In the genomic region with DNA sequence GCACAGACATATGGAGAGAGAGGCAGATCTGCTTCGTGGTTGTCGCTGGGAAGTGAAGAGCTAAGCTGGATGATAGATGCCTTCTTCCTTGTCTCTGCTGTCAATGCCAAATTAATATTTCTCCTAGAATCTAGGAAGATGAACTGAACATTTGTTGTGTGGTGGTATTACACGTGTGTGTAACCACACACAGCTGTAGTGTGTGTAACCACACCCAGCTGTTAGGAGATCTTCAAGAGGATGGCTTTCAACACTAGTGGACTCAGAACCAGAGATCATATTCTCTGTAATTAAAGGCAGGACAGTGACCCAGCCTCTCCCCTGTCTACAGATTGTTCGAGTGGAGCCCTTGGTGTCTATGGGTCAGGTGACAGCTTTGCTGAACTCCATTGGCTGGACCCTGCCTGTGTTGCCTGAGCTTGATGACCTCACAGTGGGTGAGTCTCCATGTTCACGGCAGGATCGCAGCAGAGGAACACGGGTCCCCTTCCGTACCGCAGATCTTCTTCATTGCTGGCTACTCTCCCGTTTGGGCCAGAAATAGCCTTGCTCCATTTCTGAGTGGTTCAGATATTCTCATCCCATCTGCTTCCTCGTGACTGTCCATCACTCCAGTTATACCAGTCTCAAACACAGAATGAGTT, we compare ENCODE assay signal across 29 mouse cellular contexts. TPM values are rescaled to one million over a fixed set of nuclear protein-coding genes. Genes with fewer than 3 reads are reported as not detected.
A peak's percentile ranks its signal among the peaks of the same experiment; 100 is the strongest.
DNase-seq lines count a peak whose midpoint lies in the region; ATAC-seq and TF ChIP-seq lines count a peak whose summit lies in the region.
"Had no signal": no experiment of that assay in that cellular context is flagged by ENCODE, and none has a peak within 500 bp of the region (broad histone marks: within the 10 kb centered on the region; RNA-seq: fewer than 3 reads in every experiment).

No protein-coding gene starts in this region.

- no peaks in the 10 kb centered on the region; the same call in 1 of the 2 replicates for H3K4me1 ChIP-seq in liver, postnatal 0 days (ENCODE audit: insufficient read depth)
- H3K4me1 ChIP-seq in embryonic facial prominence, embryonic 10.5 days = no peaks in the 10 kb centered on the region
- H3K4me1 ChIP-seq: embryonic facial prominence, embryonic 12.5 days; forebrain, embryonic 15.5 days; limb, embryonic 12.5 days; midbrain, embryonic 10.5 days had no signal

- no peak for TF ChIP-seq EP300 in liver, postnatal 0 days (IDR thresholded peaks at IDR 0.05; ENCODE audit: low read depth)

- no peaks in the 10 kb centered on the region for H3K9me3 ChIP-seq in liver, postnatal 0 days (ENCODE audit: low read length)
- no peaks in the 10 kb centered on the region for H3K9me3 ChIP-seq in embryonic facial prominence, embryonic 10.5 days
- H3K9me3 ChIP-seq: embryonic facial prominence, embryonic 12.5 days; forebrain, embryonic 15.5 days; heart, embryonic 10.5 days; hindbrain, embryonic 13.5 days; midbrain, embryonic 10.5 days had no signal

- no peak for TF ChIP-seq CTCF in liver, postnatal 0 days (IDR thresholded peaks at IDR 0.05; ENCODE audit: low read depth)

- H3K27me3 ChIP-seq in liver, postnatal 0 days (ENCODE audit: insufficient read depth, low read length) = no peaks in the 10 kb centered on the region
- H3K27me3 ChIP-seq in embryonic facial prominence, embryonic 10.5 days (replicated peaks; ENCODE audit: low read depth, poor library complexity, severe bottlenecking) = no peaks in the 10 kb centered on the region
- H3K27me3 ChIP-seq: embryonic facial prominence, embryonic 12.5 days; forebrain, embryonic 15.5 days; hindbrain, embryonic 13.5 days; limb, embryonic 12.5 days; Patski had no signal

- 84% methylated on average over 11 of the region's 11 CpGs for WGBS in liver, postnatal 0 days (ENCODE audit: insufficient replicate concordance)
- 90% methylated on average over 11 of the region's 11 CpGs for WGBS in embryonic facial prominence, embryonic 10.5 days

- peaks cover 42% of the 10 kb centered on the region for H3K36me3 ChIP-seq in liver, postnatal 0 days (replicated peaks; ENCODE audit: insufficient read depth, low read length)
- peaks cover 100% of the 10 kb centered on the region for H3K36me3 ChIP-seq in embryonic facial prominence, embryonic 10.5 days (replicated peaks)

- no peak for DNase-seq in cerebellum, postnatal 4 days (ENCODE audit: low spot score in 2 of 2)
- DNase-seq in liver, postnatal 0 days = no peak
- DNase-seq in liver = no peak
- peak; percentile 51 to 55 for DNase-seq in cerebellum, postnatal 14 days
- no peak for DNase-seq in embryonic facial prominence, embryonic 10.5 days (ENCODE audit: low spot score)
- DNase-seq in yolk sac, embryonic 10.5 days (ENCODE audit: low spot score) = no peak
- DNase-seq: adrenal gland, postnatal 10 days; heart, postnatal 10 days; lung, adult 18-20 months; right cerebral cortex, postnatal 4 days had no signal

- peak; percentile 80 for ATAC-seq in cerebellum, adult (ENCODE audit: insufficient number of reproducible peaks, low FRiP score, low TSS enrichment)
- ATAC-seq in liver, postnatal 0 days = 0 out of 2 replicates have a peak, but pooled peaks have one; percentile 22
- no peak for ATAC-seq in erythroblast, adult 5-6 weeks (replicated peaks; ENCODE audit: low FRiP score, poor library complexity, severe bottlenecking)
- ATAC-seq: CD4-positive, CD25-positive, alpha-beta regulatory T cell, adult 4 months; forebrain, embryonic 15.5 days; inflammation-experienced regulatory T-cells, adult 6 months; Patski had no signal

- no peak overlapping the region for H3K4me3 ChIP-seq in liver, postnatal 0 days (ENCODE audit: low read depth, low read length)
- no peak overlapping the region for H3K4me3 ChIP-seq in embryonic facial prominence, embryonic 10.5 days
- H3K4me3 ChIP-seq: embryonic facial prominence, embryonic 12.5 days; forebrain, embryonic 15.5 days; heart, embryonic 10.5 days; hindbrain, embryonic 13.5 days; limb, embryonic 12.5 days; midbrain, embryonic 10.5 days had no signal

- H3K9ac ChIP-seq in liver, postnatal 0 days (replicated peaks) = no peak overlapping the region
- H3K9ac ChIP-seq: embryonic facial prominence, embryonic 12.5 days; forebrain, embryonic 15.5 days; hindbrain, embryonic 13.5 days; limb, embryonic 12.5 days had no signal

- no peak overlapping the region for H3K27ac ChIP-seq in liver, postnatal 0 days (ENCODE audit: low read depth)
- H3K27ac ChIP-seq in embryonic facial prominence, embryonic 10.5 days (replicated peaks) = no peak overlapping the region
- H3K27ac ChIP-seq: embryonic facial prominence, embryonic 12.5 days; forebrain, embryonic 15.5 days; heart, embryonic 10.5 days; hindbrain, embryonic 13.5 days; kidney, postnatal 0 days; limb, embryonic 12.5 days; midbrain, embryonic 10.5 days; stomach, postnatal 0 days had no signal

- H3K4me2 ChIP-seq in liver, postnatal 0 days (ENCODE audit: low read depth, low read length) = no peak overlapping the region
- H3K4me2 ChIP-seq: embryonic facial prominence, embryonic 12.5 days; forebrain, embryonic 15.5 days; hindbrain, embryonic 13.5 days; limb, embryonic 12.5 days had no signal

RNA-seq across cellular contexts. Expression of a gene that starts 10.4 kb away (rescaled TPM):
- 13.6 and 17.1 TPM in 2 replicates for polyA plus RNA-seq in liver, postnatal 0 days (2015; fragmentation: Nextera tagmentation; extraction: Ambion mirVana)
- polyA plus RNA-seq in embryonic facial prominence, embryonic 10.5 days (2016; fragmentation: Nextera tagmentation; extraction: Ambion mirVana) = 10.2 TPM in 2 replicates
- total RNA-seq in erythroblast, adult 5-6 weeks (2015; ENCODE audit: low replicate concordance) = 2.3 and 4.4 TPM in 2 replicates
- 1.5 and 1.7 TPM in 2 replicates for total RNA-seq in erythroblast, adult 5-6 weeks (2017; ENCODE audit: low replicate concordance)

RNA-seq across cellular contexts. Expression of a gene that starts 45.8 kb away (rescaled TPM):
- polyA plus RNA-seq in liver, postnatal 0 days (2015; fragmentation: Nextera tagmentation; extraction: Ambion mirVana) = not detected in 2 replicates
- 0.52 TPM in 1 of 2 replicates, not detected in the other for polyA plus RNA-seq in embryonic facial prominence, embryonic 10.5 days (2016; fragmentation: Nextera tagmentation; extraction: Ambion mirVana)
- not detected in 2 replicates for total RNA-seq in erythroblast, adult 5-6 weeks (2015; ENCODE audit: low replicate concordance)
- not detected in 2 replicates for total RNA-seq in erythroblast, adult 5-6 weeks (2017; ENCODE audit: low replicate concordance)
- total RNA-seq: adrenal gland, postnatal 10 days; common myeloid progenitor, adult 5-6 weeks; gastrocnemius, adult 18-20 months; gastrocnemius, postnatal 4 days; heart, postnatal 10 days; layer of hippocampus, postnatal 25 days; midbrain, postnatal 0 days had no signal
- polyA plus RNA-seq: brain, embryonic 14.5 days; forebrain, embryonic 15.5 days; heart, embryonic 10.5 days; kidney, postnatal 0 days; midbrain, embryonic 10.5 days; midbrain, postnatal 0 days; Patski; stomach, postnatal 0 days had no signal

RNA-seq across cellular contexts. Expression of a gene that starts 51.0 kb away (rescaled TPM):
- polyA plus RNA-seq in liver, postnatal 0 days (2015; fragmentation: Nextera tagmentation; extraction: Ambion mirVana) = not detected in 2 replicates
- polyA plus RNA-seq in embryonic facial prominence, embryonic 10.5 days (2016; fragmentation: Nextera tagmentation; extraction: Ambion mirVana) = not detected in 2 replicates
- not detected in 2 replicates for total RNA-seq in erythroblast, adult 5-6 weeks (2015; ENCODE audit: low replicate concordance)
- not detected in 2 replicates for total RNA-seq in erythroblast, adult 5-6 weeks (2017; ENCODE audit: low replicate concordance)
- total RNA-seq: common myeloid progenitor, adult 5-6 weeks had no signal
- polyA plus RNA-seq: CD4-positive, CD25-positive, alpha-beta regulatory T cell, adult 4 months; inflammation-experienced regulatory T-cells, adult 6 months; midbrain, embryonic 10.5 days had no signal

Comparison
In these comparisons a context has a peak if more than half of its experiments do, and no peak if none do; other contexts are left out.
1. DNase-seq: peak in cerebellum, postnatal 14 days (2 of 2); none in cerebellum, postnatal 4 days (0 of 2), liver, postnatal 0 days (single experiment), liver (single experiment), embryonic facial prominence, embryonic 10.5 days (single experiment) and yolk sac, embryonic 10.5 days (single experiment).